Mouse (Mus musculus) frontal cortex, postnatal 14 days (tissue): ENCODE results near the gene Iqgap2.
A peak's percentile ranks its signal among the peaks of the same experiment; 100 is the strongest.

Source experiments
- DNase-seq, 2 experiments: peaks; one replicate each; pipeline ENCODE4 v3.0.0; 2022; ENCODE audit warnings: low spot score in 2 of 2

The Iqgap2 gene

GRCm38 (mm10) chr13:95891491-95891925 lies at the start of gene Iqgap2:
Gene Iqgap2 (minus strand): TSS chr13:95891922.
- no peak for DNase-seq

GRCm38 (mm10) chr13:95940811-95941210 lies 49.1 kb upstream of the Iqgap2 start:
- no peak for DNase-seq

- no peak for DNase-seq
These were observed 32.5 kb upstream of the Iqgap2 start for GRCm38 (mm10) chr13:95924201-95924621.

- DNase-seq: no peak
These were observed 30.9 kb upstream of the Iqgap2 start for GRCm38 (mm10) chr13:95922626-95923025.

- DNase-seq: no peak
These were observed 27.0 kb upstream of the Iqgap2 start for GRCm38 (mm10) chr13:95918624-95919284.

- DNase-seq: no peak
These were observed 21.3 kb upstream of the Iqgap2 start for GRCm38 (mm10) chr13:95913046-95913406.

- peak; percentile 28 to 48 for DNase-seq
These were observed 20.7 kb upstream of the Iqgap2 start for GRCm38 (mm10) chr13:95912157-95913045.

- no peak for DNase-seq
These were observed 18.5 kb upstream of the Iqgap2 start for GRCm38 (mm10) chr13:95910270-95910669.

- DNase-seq: no peak
These were observed 17.5 kb upstream of the Iqgap2 start for GRCm38 (mm10) chr13:95909244-95909643.

GRCm38 (mm10) chr13:95902696-95903095 lies 11.0 kb upstream of the Iqgap2 start:
- DNase-seq: no peak

GRCm38 (mm10) chr13:95899885-95900650 lies 8.3 kb upstream of the Iqgap2 start:
- no peak for DNase-seq

- no peak for DNase-seq
These were observed 4.8 kb upstream of the Iqgap2 start for GRCm38 (mm10) chr13:95896501-95896900.

- no peak for DNase-seq
These were observed 1.4 kb upstream of the Iqgap2 start for GRCm38 (mm10) chr13:95893166-95893565.

- no peak for DNase-seq
These were observed 956 bp upstream of the Iqgap2 start for GRCm38 (mm10) chr13:95892611-95893145.

- peak; percentile 47 to 70 for DNase-seq
These were observed 346 bp upstream of the Iqgap2 start for GRCm38 (mm10) chr13:95891926-95892610.

- peak in 1 of 2 experiments; percentile 28 for DNase-seq
These were observed 761 bp downstream of the Iqgap2 start for GRCm38 (mm10) chr13:95890851-95891471.

- no peak for DNase-seq
These were observed 1.7 kb downstream of the Iqgap2 start for GRCm38 (mm10) chr13:95889981-95890545.

GRCm38 (mm10) chr13:95889366-95889765 lies 2.4 kb downstream of the Iqgap2 start:
- no peak for DNase-seq

GRCm38 (mm10) chr13:95888621-95889020 lies 3.1 kb downstream of the Iqgap2 start:
- no peak for DNase-seq

- no peak for DNase-seq
These were observed 3.6 kb downstream of the Iqgap2 start for GRCm38 (mm10) chr13:95888170-95888569.
